Mouse (Mus musculus) ES-E14 (cell line): Measurements from ENCODE around the gene Olfr1375. TPM values are rescaled to one million over a fixed set of nuclear protein-coding genes. Genes with fewer than 3 reads are reported as not detected.

Experiments used
- DNase-seq: peaks from one replicate; pipeline ENCODE4 v3.0.0-alpha.2; 2013; ENCODE audit warnings: low read depth, low spot score
- H3K27ac ChIP-seq: 2 replicates; pipeline ENCODE4 v1.5.1; 2012; ENCODE audit warnings: low read depth, mild to moderate bottlenecking, low read length, moderate library complexity, mixed read lengths; ENCODE audit not compliant: poor library complexity, insufficient read depth, severe bottlenecking
- H3K36me3 ChIP-seq: 2 replicates; pipeline ENCODE4 v1.6.1; 2012; ENCODE audit warnings: mild to moderate bottlenecking, low read length, moderate library complexity, mixed read lengths; ENCODE audit not compliant: control insufficient read depth, poor library complexity, insufficient read depth, severe bottlenecking
- H3K4me1 ChIP-seq, 2 experiments: fragments of 150-350 bp in 1 of 2; sonication (generic) in 1 of 2; 2 replicates each; pipeline ENCODE4 v1.6.1; 2012; ENCODE audit warnings: low read length in 2 of 2, mild to moderate bottlenecking in 1 of 2, mixed read lengths in 1 of 2; ENCODE audit not compliant: control insufficient read depth in 2 of 2, insufficient read depth in 2 of 2, poor library complexity in 1 of 2
- H3K4me3 ChIP-seq, 2 experiments: fragments of 150-350 bp in 1 of 2; sonication (generic) in 1 of 2; 2 replicates each; pipeline ENCODE4 v1.5.1; 2012; ENCODE audit warnings: low read length in 2 of 2, low read depth in 1 of 2, mild to moderate bottlenecking in 1 of 2, mixed read lengths in 1 of 2; ENCODE audit not compliant: insufficient read depth in 1 of 2, poor library complexity in 1 of 2, severe bottlenecking in 1 of 2
- H3K9ac ChIP-seq: 2 replicates; pipeline ENCODE4 v1.6.1; 2012; ENCODE audit warnings: low read depth, mild to moderate bottlenecking, low read length, mixed read lengths; ENCODE audit not compliant: poor library complexity, insufficient read depth, severe bottlenecking
- H3K9me3 ChIP-seq: fragments of 150-350 bp; sonication (generic); 2 replicates; pipeline ENCODE4 v1.6.1; 2012; ENCODE audit warnings: low read depth, mild to moderate bottlenecking, low read length; ENCODE audit not compliant: control insufficient read depth, insufficient read depth
- CHD2 ChIP-seq: IDR thresholded peaks from 2 replicates; pipeline ENCODE4 v1.6.1; 2014; ENCODE audit warnings: mild to moderate bottlenecking, low read depth, low read length, inconsistent platforms
- HCFC1 ChIP-seq: IDR thresholded peaks from 2 replicates; pipeline ENCODE4 v1.6.1; 2012; ENCODE audit warnings: low read length, inconsistent platforms, borderline replicate concordance; ENCODE audit not compliant: insufficient read depth
- MAFK ChIP-seq: IDR thresholded peaks from 2 replicates; pipeline ENCODE4 v1.6.1; 2014; ENCODE audit warnings: mild to moderate bottlenecking, low read depth, low read length, inconsistent platforms; ENCODE audit not compliant: insufficient read depth
- ZC3H11A ChIP-seq: IDR thresholded peaks from 2 replicates; pipeline ENCODE4 v1.6.1; 2012; ENCODE audit warnings: low read depth, mild to moderate bottlenecking, inconsistent platforms, low read length, borderline replicate concordance
- ZNF384 ChIP-seq: IDR thresholded peaks from 2 replicates; pipeline ENCODE4 v1.6.1; 2012; ENCODE audit warnings: low read depth, low read length, inconsistent platforms
- in situ Hi-C, 2 experiments: fragments of 600-800 bp; cut with MboI; formaldehyde crosslinking; loops; one replicate each; pipeline ENCODE4 v1.15.1; 2025; ENCODE audit warnings: low sequenced_read_pairs in 2 of 2, inconsistent platforms in 1 of 2; ENCODE audit not compliant: unreplicated experiment in 2 of 2
- total RNA-seq: library from RNA; depleted of rRNA; stranded (reverse); fragments of 300-350 nt; gene quantifications from 2 replicates; pipeline ENCODE4 v1.2.3, GENCODE M21; 2012; rRNA removed

Olfr1375 gene
- total RNA-seq, 1 experiment: not detected

GRCm38 (mm10) chr11:51063276-51063675 is 15.4 kb downstream of the Olfr1375 start:
- peaks cover 4% of the 10 kb centered on the region; the same call in 1 of the 2 replicates for H3K36me3 ChIP-seq
- no peak for TF ChIP-seq ZNF384
- TF ChIP-seq ZC3H11A: no peak
- TF ChIP-seq CHD2: no peak
- TF ChIP-seq MAFK: no peak
- TF ChIP-seq HCFC1: no peak
- H3K4me1 ChIP-seq: no peaks in the 10 kb centered on the region
- H3K9me3 ChIP-seq: no peaks in the 10 kb centered on the region
- H3K4me3 ChIP-seq: no peak overlapping the region
- no peak overlapping the region for H3K9ac ChIP-seq
- in situ Hi-C loops: no loop called here
- no peak overlapping the region for H3K27ac ChIP-seq
- DNase-seq: no peak

- no peak for TF ChIP-seq CHD2
- no peak for TF ChIP-seq ZNF384
- TF ChIP-seq HCFC1: no peak
- no peak for TF ChIP-seq MAFK
- no peak for TF ChIP-seq ZC3H11A
- Histone ChIP-seq H3K4me3 (no peak overlapping the region), H3K9ac (no peak overlapping the region), H3K4me1 (no peaks in the 10 kb centered on the region), H3K9me3 (no peaks in the 10 kb centered on the region), H3K36me3 (peaks cover 4% of the 10 kb centered on the region; the same call in 1 of the 2 replicates), H3K27ac (no peak overlapping the region)
- in situ Hi-C loops: no loop called here
- DNase-seq: no peak
Measured at GRCm38 (mm10) chr11:51063841-51064240, 15.9 kb downstream of the Olfr1375 start.

GRCm38 (mm10) chr11:51084527-51084926 is 36.6 kb downstream of the Olfr1375 start:
- Histone ChIP-seq H3K9ac (no peak overlapping the region), H3K4me1 (peaks cover 0 to 2% of the 10 kb centered on the region in 2 experiments; a peak in 1 of 4 replicates), H3K4me3 (no peak overlapping the region), H3K9me3 (no peaks in the 10 kb centered on the region), H3K27ac (no peak overlapping the region), H3K36me3 (no peaks in the 10 kb centered on the region)
- no peak for TF ChIP-seq ZC3H11A
- TF ChIP-seq ZNF384: no peak
- in situ Hi-C loops: no loop called here
- DNase-seq: peak; percentile 31

- no peak overlapping the region for H3K27ac ChIP-seq
- no peaks in the 10 kb centered on the region for H3K9me3 ChIP-seq
- no peak for TF ChIP-seq ZC3H11A
- TF ChIP-seq MAFK: no peak
- no peak for TF ChIP-seq ZNF384
- TF ChIP-seq CHD2: no peak
- TF ChIP-seq HCFC1: no peak
- peaks cover 0 to 2% of the 10 kb centered on the region in 2 experiments; a peak in 1 of 4 replicates for H3K4me1 ChIP-seq
- no peaks in the 10 kb centered on the region for H3K36me3 ChIP-seq
- in situ Hi-C loops: no loop called here
- no peak for DNase-seq
- no peak overlapping the region for H3K9ac ChIP-seq
- H3K4me3 ChIP-seq: no peak overlapping the region
Measured at GRCm38 (mm10) chr11:51085269-51085668, 37.4 kb downstream of the Olfr1375 start.

Other genes with a start within 250 kb of the Olfr1375 start
- gene Zfp354c, start 220.4 kb upstream of the Olfr1375 start, total RNA-seq: 11.0 and 13.0 TPM in 2 replicates
- gene Zfp879, start 206.6 kb upstream of the Olfr1375 start, total RNA-seq: 0.45 and 0.48 TPM in 2 replicates
- gene Grm6, start 197.4 kb upstream of the Olfr1375 start, total RNA-seq: 0.71 and 0.74 TPM in 2 replicates
- 2.7 and 3.3 TPM in 2 replicates for gene Zfp454, start 160.5 kb upstream of the Olfr1375 start, total RNA-seq
- 6.1 and 6.3 TPM in 2 replicates for gene Zfp2, start 131.9 kb upstream of the Olfr1375 start, total RNA-seq
- 0.63 and 1.0 TPM in 2 replicates for gene Zfp354b, start 116.5 kb upstream of the Olfr1375 start, total RNA-seq
- gene 4933414I15Rik, start 104.3 kb upstream of the Olfr1375 start, total RNA-seq: not detected in 2 replicates
- gene Prop1, start 94.3 kb upstream of the Olfr1375 start, total RNA-seq: not detected in 2 replicates
- gene Olfr1378, start 81.6 kb upstream of the Olfr1375 start, total RNA-seq: not detected in 2 replicates
- gene Olfr1377, start 66.1 kb upstream of the Olfr1375 start, total RNA-seq: not detected in 2 replicates
- gene Olfr51, start 44.5 kb upstream of the Olfr1375 start, total RNA-seq: not detected in 2 replicates
- not detected in 2 replicates for gene Olfr54, start 33.9 kb upstream of the Olfr1375 start, total RNA-seq
- gene Zfp354a, start 11.1 kb downstream of the Olfr1375 start, total RNA-seq: 6.6 and 7.1 TPM in 2 replicates
- gene Gm12569, start 172.4 kb downstream of the Olfr1375 start, total RNA-seq: 8.0 and 13.0 TPM in 2 replicates
- 62.5 and 73.7 TPM in 2 replicates for gene Clk4, start 213.6 kb downstream of the Olfr1375 start, total RNA-seq
- gene BC049762, start 214.9 kb downstream of the Olfr1375 start, total RNA-seq: 0.31 TPM in 1 of 2 replicates, not detected in the other
- 0.26 and 0.40 TPM in 2 replicates for gene Col23a1, start 241.8 kb downstream of the Olfr1375 start, total RNA-seq